Mouse (Mus musculus) G1E (cell line): ENCODE measurements around the gene Sncb.

Source experiments
- CTCF ChIP-seq: IDR thresholded peaks from 2 replicates; pipeline ENCODE4 v1.5.1; 2012; ENCODE audit warnings: low read depth, low read length, inconsistent platforms, mixed read lengths
- GATA1 ChIP-seq: IDR thresholded peaks from 2 replicates; pipeline ENCODE4 v1.6.1; 2012; ENCODE audit warnings: borderline replicate concordance, low read length, inconsistent platforms, mixed read lengths
- GATA2 ChIP-seq: IDR thresholded peaks from 2 replicates; pipeline ENCODE4 v1.6.1; 2012; ENCODE audit warnings: low read depth, low read length, inconsistent platforms, borderline replicate concordance
- POLR2AphosphoS5 ChIP-seq: IDR thresholded peaks from 2 replicates; pipeline ENCODE4 v1.6.1; 2012; ENCODE audit warnings: low read depth, low read length, inconsistent platforms; ENCODE audit not compliant: insufficient replicate concordance
- TAL1 ChIP-seq: conservative IDR thresholded peaks from 2 replicates; pipeline ENCODE4 v1.6.1; 2012; ENCODE audit warnings: low read depth, low read length, inconsistent platforms, mixed read lengths

DNA sequence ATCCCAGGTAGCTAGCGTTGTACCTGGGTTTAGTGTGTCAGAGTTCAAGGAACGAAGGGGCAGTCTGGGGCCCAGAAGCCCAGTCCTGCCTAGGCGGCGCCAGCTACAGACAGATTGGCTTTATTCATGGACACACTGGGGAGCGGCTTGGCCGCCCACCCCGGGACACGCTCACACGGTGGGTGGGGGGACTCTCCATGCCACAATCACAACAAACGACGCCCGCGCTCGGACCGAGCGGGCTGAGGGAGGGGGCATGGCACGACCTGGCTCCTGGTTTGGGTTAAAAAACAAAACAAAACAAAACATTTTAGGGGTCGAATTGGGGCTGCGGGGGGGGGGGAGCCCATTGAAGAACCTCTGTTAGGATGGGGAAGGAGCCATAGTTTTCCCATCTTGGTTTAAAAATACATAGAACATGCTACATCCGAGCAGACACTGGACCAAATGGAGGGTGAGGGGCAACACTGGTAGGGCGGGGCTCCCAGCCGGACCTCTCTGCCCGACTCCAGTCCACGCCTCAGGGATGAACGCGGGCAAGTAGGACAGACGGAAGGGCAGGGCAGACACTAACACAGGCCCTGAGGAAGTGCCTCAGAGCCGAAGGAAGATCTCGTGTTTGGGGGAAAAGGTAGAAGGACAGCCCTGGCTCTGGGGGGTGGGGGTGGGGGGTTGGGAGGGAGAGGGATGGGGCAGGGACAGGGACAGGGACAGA is 7.5 kb downstream of the Sncb start:
- TF ChIP-seq GATA1 (no peak), CTCF (no peak), TAL1 (no peak), POLR2AphosphoS5 (no peak), GATA2 (no peak)
